Mouse (Mus musculus): ENCODE results near the gene Casz1.

DNA sequence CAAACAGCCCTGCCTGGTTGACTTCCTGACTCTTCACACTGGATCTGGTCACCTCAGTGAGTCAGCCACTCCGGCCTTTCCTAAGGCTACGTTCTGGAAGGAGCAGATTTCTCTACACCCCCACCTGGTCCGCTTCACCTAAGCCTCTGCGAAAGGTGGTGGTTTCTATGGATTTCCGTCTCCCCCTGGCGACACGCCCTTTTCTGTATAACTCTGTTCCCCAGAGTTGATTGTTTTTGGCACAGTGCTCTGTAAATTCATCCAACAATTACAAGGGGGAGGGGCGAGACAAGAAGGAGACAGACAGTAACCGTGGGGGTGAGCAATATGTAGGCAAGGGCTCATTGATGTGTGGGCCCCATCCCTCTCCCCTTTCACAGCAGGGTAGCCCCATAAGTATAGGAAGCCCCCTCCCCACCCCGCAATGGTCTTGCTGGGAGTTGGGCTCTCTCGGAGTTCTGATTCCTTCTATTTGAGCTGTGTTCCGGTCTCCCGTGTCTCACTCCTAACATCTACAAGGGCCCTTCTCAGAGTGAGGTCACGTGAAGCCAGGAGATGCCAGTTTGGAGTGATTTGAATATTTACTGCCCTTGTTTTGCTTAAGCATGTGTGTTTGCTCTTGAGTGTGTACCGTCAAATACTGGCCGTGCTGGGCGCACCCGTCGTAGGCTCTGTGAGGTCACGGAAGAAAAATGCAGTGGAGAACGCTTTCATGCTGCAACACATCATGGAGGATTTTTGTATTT is 29.2 kb downstream of the Casz1 start:
- no peak for TF ChIP-seq TAL1 (IDR thresholded peaks at IDR 0.05; ENCODE audit: low read length)
- no peak for TF ChIP-seq GATA1 (IDR thresholded peaks at IDR 0.05; ENCODE audit: low read length)
